Mouse (Mus musculus) forebrain, embryonic 14.5 days (tissue): Measurements from ENCODE around the gene Atoh8. TPM values are rescaled to one million over a fixed set of nuclear protein-coding genes. Genes with fewer than 3 reads are reported as not detected.

ENCODE experiments used
- ATAC-seq: fragments of 200-750 bp; cut with Nextera tagmentation; 2 replicates; pipeline ENCODE4 v1.8.0; 2017; ENCODE audit warnings: mild to moderate bottlenecking, moderate library complexity
- DNase-seq: peaks from one replicate; pipeline ENCODE4 v3.0.0-alpha.2; 2015; ENCODE audit warnings: low spot score
- H3K27ac ChIP-seq: fragments of 300-500 bp; sonication (generic); 2 replicates; pipeline ENCODE4 v1.5.1; 2014; ENCODE audit warnings: low read depth, mild to moderate bottlenecking, control low read depth, low read length, moderate library complexity
- H3K27me3 ChIP-seq: fragments of 300-500 bp; sonication (generic); replicated peaks from 2 replicates; pipeline ENCODE4 v1.6.1; 2014; ENCODE audit warnings: low read length, control low read depth, mixed read lengths; ENCODE audit not compliant: control insufficient read depth, insufficient read depth
- H3K36me3 ChIP-seq: fragments of 300-500 bp; sonication (generic); 2 replicates; pipeline ENCODE4 v1.6.1; 2014; ENCODE audit warnings: low read length, control low read depth; ENCODE audit not compliant: control insufficient read depth, insufficient read depth
- H3K4me1 ChIP-seq: fragments of 300-500 bp; sonication (generic); 2 replicates; pipeline ENCODE4 v1.6.1; 2014; ENCODE audit warnings: antibody characterized with exemption, low read length, control low read depth; ENCODE audit not compliant: control insufficient read depth, insufficient read depth
- H3K4me2 ChIP-seq: fragments of 300-500 bp; sonication (generic); 2 replicates; pipeline ENCODE4 v1.6.1; 2014; ENCODE audit warnings: mild to moderate bottlenecking, control low read depth, low read length
- H3K4me3 ChIP-seq: fragments of 300-500 bp; sonication (generic); 2 replicates; pipeline ENCODE4 v1.5.1; 2014; ENCODE audit warnings: low read depth, low read length, control low read depth
- H3K9ac ChIP-seq: fragments of 300-500 bp; sonication (generic); 2 replicates; pipeline ENCODE4 v1.6.1; 2014; ENCODE audit warnings: mild to moderate bottlenecking, low read length, control low read depth, moderate library complexity
- H3K9me3 ChIP-seq: fragments of 300-500 bp; sonication (generic); replicated peaks from 2 replicates; pipeline ENCODE4 v1.6.1; 2016; ENCODE audit warnings: low read length, control low read depth, mixed read lengths; ENCODE audit not compliant: control insufficient read depth
- WGBS: fragments of 180-500 bp; shearing (Covaris S2); extraction: QIAGEN DNeasy Blood & Tissue Kit; methylation state at CpG from one replicate; pipeline ENCODE4 v1.1.7; 2014; 5-methylcytosine and 5-hydroxymethylcytosine counted together
- polyA plus RNA-seq: library from polyadenylated mRNA; unstranded; fragments of >200 nt; fragmentation: Nextera tagmentation; extraction: Ambion mirVana; gene quantifications from 2 replicates; pipeline ENCODE4 v1.2.1, GENCODE M21; 2014

Gene Atoh8
- polyA plus RNA-seq, 1 experiment from 2014 or later = 2.5 TPM

DNA sequence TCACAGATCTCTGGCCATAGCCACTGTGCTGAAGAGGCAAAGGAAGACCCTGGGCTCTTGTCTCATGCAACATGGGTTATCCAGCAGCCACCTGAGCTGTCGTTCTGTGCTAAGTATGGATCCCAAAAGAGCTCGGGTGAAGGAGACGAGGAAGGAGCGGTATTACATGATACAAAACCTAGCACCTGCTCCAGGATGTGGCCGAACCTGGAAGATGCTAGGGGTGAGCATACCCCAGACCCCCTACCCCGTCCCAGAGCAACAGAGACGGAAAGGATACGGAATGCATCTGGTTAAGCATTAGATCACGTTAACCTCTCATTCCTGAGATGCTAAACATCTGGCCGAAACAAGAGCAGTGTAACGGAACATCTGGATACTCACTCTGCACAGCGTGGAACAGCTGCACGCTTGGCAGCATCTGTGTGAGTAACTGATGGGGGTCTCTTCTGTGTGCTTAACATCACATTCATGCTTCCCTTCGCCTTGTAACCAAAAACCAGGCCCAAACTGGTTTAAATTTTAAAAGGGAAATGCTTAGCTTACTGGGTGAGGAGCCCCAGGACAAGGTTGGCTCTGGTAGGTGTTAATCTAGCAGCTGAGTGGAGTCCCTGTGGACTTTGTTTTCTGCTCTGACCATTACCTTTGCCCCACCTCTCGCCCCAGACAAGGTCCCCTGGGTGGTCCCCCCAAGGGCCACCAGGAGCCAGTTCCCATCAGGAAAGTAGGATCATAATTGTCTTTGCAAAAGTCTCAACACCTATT, 13.0 kb upstream of the Atoh8 start:
- no peaks in the 10 kb centered on the region for H3K36me3 ChIP-seq
- H3K4me1 ChIP-seq = peaks cover 4% of the 10 kb centered on the region; the same call in 1 of the 2 replicates
- H3K9ac ChIP-seq = no peak overlapping the region
- ATAC-seq (no peak), DNase-seq (no peak)
- no peak overlapping the region for H3K27ac ChIP-seq
- H3K4me3 ChIP-seq = no peak overlapping the region
- no peaks in the 10 kb centered on the region for H3K9me3 ChIP-seq
- H3K27me3 ChIP-seq = no peaks in the 10 kb centered on the region
- no peak overlapping the region for H3K4me2 ChIP-seq
- 83% methylated on average over 15 of the region's 15 CpGs for WGBS

- no peak overlapping the region for H3K4me3 ChIP-seq
- H3K36me3 ChIP-seq = no peaks in the 10 kb centered on the region
- H3K27me3 ChIP-seq = no peaks in the 10 kb centered on the region
- no peak overlapping the region for H3K9ac ChIP-seq
- WGBS = 88% methylated on average over 6 of the region's 6 CpGs
- no peak overlapping the region for H3K27ac ChIP-seq
- ATAC-seq (no peak), DNase-seq (no peak)
- H3K9me3 ChIP-seq = no peaks in the 10 kb centered on the region
- H3K4me2 ChIP-seq = no peak overlapping the region
- peaks cover 4% of the 10 kb centered on the region; the same call in 1 of the 2 replicates for H3K4me1 ChIP-seq
Measured at GRCm38 (mm10) chr6:72246303-72246702, 10.9 kb upstream of the Atoh8 start.

DNA sequence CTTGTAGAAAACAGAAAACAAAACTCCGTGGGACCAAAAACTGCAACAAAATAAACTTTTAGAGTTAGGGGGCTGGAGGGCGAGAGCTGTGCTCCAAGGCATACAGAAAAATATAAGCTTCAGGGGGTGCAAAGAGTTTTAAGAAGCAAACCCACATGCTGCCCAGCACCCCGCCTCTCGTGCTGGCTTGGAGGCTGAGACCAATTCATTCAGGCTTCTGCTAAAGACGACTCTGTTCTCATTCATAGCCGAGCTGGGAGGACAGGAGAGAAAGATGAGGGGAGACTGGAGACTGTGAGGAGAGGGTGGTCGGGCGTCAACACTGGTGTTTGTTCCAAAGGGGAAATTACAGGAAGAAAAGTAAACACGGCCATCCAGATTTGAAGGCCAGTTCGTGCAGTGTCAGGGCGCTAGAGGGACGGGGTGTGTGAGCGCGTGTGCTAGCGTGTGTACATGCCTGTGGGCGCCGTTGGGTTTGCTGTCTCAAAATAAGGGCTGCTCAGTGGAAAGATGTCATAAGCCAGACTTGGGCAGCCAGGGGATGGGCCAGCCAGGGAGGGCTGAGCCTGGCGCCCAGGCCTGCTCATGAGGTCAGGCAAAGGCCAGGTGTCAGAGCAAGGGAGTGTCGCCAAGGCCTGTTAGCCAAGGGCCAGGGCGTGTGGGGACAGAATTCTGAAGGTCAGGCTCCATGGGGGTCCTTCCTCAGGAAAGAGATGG, 9.3 kb upstream of the Atoh8 start:
- Histone ChIP-seq H3K27me3 (no peaks in the 10 kb centered on the region), H3K27ac (peak overlapping the region; percentile 76), H3K36me3 (no peaks in the 10 kb centered on the region), H3K4me3 (no peak overlapping the region), H3K9ac (no peak overlapping the region), H3K4me2 (no peak overlapping the region; the same call in 1 of the 2 replicates), H3K9me3 (no peaks in the 10 kb centered on the region), H3K4me1 (peaks cover 4% of the 10 kb centered on the region; the same call in 1 of the 2 replicates)
- 58% methylated on average over 20 of the region's 20 CpGs for WGBS
- DNase-seq (peak; percentile 41), ATAC-seq (peak; percentile 49)

- Histone ChIP-seq H3K4me2 (no peak overlapping the region; the same call in 1 of the 2 replicates), H3K9me3 (no peaks in the 10 kb centered on the region), H3K9ac (peak overlapping the region; percentile 22; the same call in 1 of the 2 replicates), H3K27ac (peak overlapping the region; percentile 76; the same call in 1 of the 2 replicates), H3K27me3 (no peaks in the 10 kb centered on the region), H3K4me1 (peaks cover 4% of the 10 kb centered on the region; the same call in 1 of the 2 replicates), H3K36me3 (no peaks in the 10 kb centered on the region), H3K4me3 (no peak overlapping the region)
- peak; percentile 91 for DNase-seq
- 12% methylated on average over 9 of the region's 9 CpGs for WGBS
- ATAC-seq = peak; percentile 85
Measured at GRCm38 (mm10) chr6:72244144-72244549, 8.8 kb upstream of the Atoh8 start.

DNA sequence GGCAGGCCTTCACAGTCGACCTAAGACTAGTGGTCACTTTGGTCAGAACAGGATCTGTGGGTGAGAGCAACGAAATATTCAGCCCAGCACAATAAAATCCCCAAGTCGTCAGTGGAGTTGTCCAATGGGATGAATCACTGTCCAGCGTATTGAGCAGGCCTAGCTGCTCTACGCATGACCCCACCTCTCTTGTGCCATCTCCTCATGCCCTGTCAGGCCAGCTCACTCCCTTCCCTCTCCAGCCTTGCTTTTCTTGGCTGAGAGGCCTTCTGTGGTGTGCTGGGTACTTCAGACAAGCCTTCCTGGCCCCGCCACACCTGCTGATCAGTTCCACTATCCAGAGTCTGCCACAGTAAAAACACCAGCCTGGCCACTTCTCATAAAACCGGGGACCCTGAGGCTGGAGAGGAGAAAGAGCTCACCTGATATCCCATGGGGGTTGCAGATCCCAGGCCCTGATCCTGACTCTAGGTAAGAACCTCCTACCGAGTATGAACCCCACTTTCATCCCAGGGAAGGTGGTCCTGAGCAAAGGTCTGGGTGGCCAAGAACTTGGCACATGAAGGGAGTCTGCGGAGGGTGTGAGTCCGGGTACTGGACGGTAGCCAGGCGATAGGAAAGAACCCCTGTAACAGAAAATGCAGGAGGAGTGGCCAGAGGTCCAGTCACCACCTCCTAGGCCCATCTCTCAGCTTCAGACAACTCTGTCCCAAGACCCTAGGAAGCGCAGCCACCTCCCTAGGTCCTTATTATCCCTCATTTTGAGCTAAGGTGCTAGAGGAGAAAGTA, 7.3 kb upstream of the Atoh8 start:
- Histone ChIP-seq H3K9ac (no peak overlapping the region), H3K4me2 (no peak overlapping the region), H3K27me3 (no peaks in the 10 kb centered on the region), H3K36me3 (no peaks in the 10 kb centered on the region), H3K4me3 (no peak overlapping the region), H3K27ac (no peak overlapping the region), H3K9me3 (no peaks in the 10 kb centered on the region), H3K4me1 (peaks cover 4% of the 10 kb centered on the region; the same call in 1 of the 2 replicates)
- no peak for DNase-seq
- WGBS = 80% methylated on average over 13 of the region's 13 CpGs
- ATAC-seq = no peak

- ATAC-seq (no peak), DNase-seq (no peak)
- no peak overlapping the region for H3K9ac ChIP-seq
- no peaks in the 10 kb centered on the region for H3K27me3 ChIP-seq
- H3K4me3 ChIP-seq = no peak overlapping the region
- H3K4me2 ChIP-seq = no peak overlapping the region
- H3K27ac ChIP-seq = no peak overlapping the region
- no peaks in the 10 kb centered on the region for H3K9me3 ChIP-seq
- H3K4me1 ChIP-seq = peaks cover 4% of the 10 kb centered on the region; the same call in 1 of the 2 replicates
- 52% methylated on average over 8 of the region's 8 CpGs for WGBS
- no peaks in the 10 kb centered on the region for H3K36me3 ChIP-seq
Measured at GRCm38 (mm10) chr6:72241843-72242154, 6.4 kb upstream of the Atoh8 start.

GRCm38 (mm10) chr6:72241133-72241842, 5.9 kb upstream of the Atoh8 start:
- DNase-seq (no peak), ATAC-seq (no peak)
- Histone ChIP-seq H3K4me2 (no peak overlapping the region), H3K4me3 (no peak overlapping the region), H3K36me3 (no peaks in the 10 kb centered on the region), H3K4me1 (peaks cover 4% of the 10 kb centered on the region; the same call in 1 of the 2 replicates), H3K27ac (no peak overlapping the region), H3K9me3 (no peaks in the 10 kb centered on the region), H3K27me3 (0 out of 2 replicates have a peak, but pooled peaks cover 5% of the 10 kb centered on the region), H3K9ac (no peak overlapping the region)
- WGBS = 29% methylated on average over 8 of the region's 8 CpGs

DNA sequence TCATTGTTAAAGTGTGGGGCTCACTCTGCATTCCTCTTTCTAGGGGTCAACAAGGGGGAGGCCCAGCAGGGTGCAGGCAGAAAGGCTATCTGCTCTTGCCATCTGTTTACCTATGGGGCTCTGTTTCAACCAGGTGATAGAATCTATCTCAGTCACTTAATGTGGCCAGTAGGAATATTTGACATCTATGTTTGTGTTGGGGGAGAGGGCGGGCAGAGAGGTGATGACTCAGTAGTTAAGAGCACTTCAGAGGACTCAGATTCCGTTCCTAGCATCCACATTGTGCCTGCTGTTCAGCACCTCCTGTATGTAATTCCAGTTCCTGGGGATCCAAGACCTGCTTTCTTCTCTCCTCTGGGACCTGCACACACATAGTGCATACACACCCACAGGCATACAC, 4.7 kb upstream of the Atoh8 start:
- H3K4me2 ChIP-seq = no peak overlapping the region
- H3K4me3 ChIP-seq = no peak overlapping the region
- H3K27ac ChIP-seq = no peak overlapping the region
- no peaks in the 10 kb centered on the region for H3K36me3 ChIP-seq
- peaks cover 4% of the 10 kb centered on the region; the same call in 1 of the 2 replicates for H3K4me1 ChIP-seq
- ATAC-seq = no peak
- H3K27me3 ChIP-seq = 0 out of 2 replicates have a peak, but pooled peaks cover 12% of the 10 kb centered on the region
- no peaks in the 10 kb centered on the region for H3K9me3 ChIP-seq
- 73% methylated on average over 2 of the region's 2 CpGs for WGBS
- H3K9ac ChIP-seq = no peak overlapping the region
- DNase-seq = no peak
